Mouse (Mus musculus) stomach, embryonic 14.5 days (tissue): Measurements from ENCODE around the gene Gm6614. TPM values are rescaled to one million over a fixed set of nuclear protein-coding genes. Genes with fewer than 3 reads are reported as not detected.
"Not testable (repeated sequence)": the region's sequence is repeated elsewhere in the genome, so short reads cannot be mapped to it uniquely, and the experiment has no call there.

Experiments used
- ATAC-seq: fragments of 200-750 bp; cut with Nextera tagmentation; 2 replicates; pipeline ENCODE4 v1.8.0; 2017; ENCODE audit warnings: low read depth, moderate TSS enrichment; ENCODE audit not compliant: insufficient number of reproducible peaks, insufficient read depth, low FRiP score
- H3K27ac ChIP-seq: fragments of 300-500 bp; sonication (generic); 2 replicates; pipeline ENCODE4 v1.5.1; 2014; ENCODE audit warnings: mild to moderate bottlenecking, low read length, moderate library complexity, mixed read lengths
- H3K27me3 ChIP-seq: fragments of 300-500 bp; sonication (generic); 2 replicates; pipeline ENCODE4 v1.6.1; 2014; ENCODE audit warnings: low read length, control low read depth, mixed read lengths; ENCODE audit not compliant: control insufficient read depth, insufficient read depth
- H3K36me3 ChIP-seq: fragments of 300-500 bp; sonication (generic); 2 replicates; pipeline ENCODE4 v1.6.1; 2014; ENCODE audit warnings: mild to moderate bottlenecking, control low read depth, low read length, moderate library complexity, mixed read lengths; ENCODE audit not compliant: control insufficient read depth, insufficient read depth
- H3K4me1 ChIP-seq: fragments of 300-500 bp; sonication (generic); 2 replicates; pipeline ENCODE4 v1.6.1; 2014; ENCODE audit warnings: low read length, control low read depth, mixed read lengths; ENCODE audit not compliant: control insufficient read depth, insufficient read depth
- H3K4me2 ChIP-seq: fragments of 300-500 bp; sonication (generic); replicated peaks from 2 replicates; pipeline ENCODE4 v1.6.1; 2014; ENCODE audit warnings: low read depth, low read length, control low read depth
- H3K4me3 ChIP-seq: fragments of 300-500 bp; sonication (generic); 2 replicates; pipeline ENCODE4 v1.5.1; 2014; ENCODE audit warnings: low read depth, low read length, control low read depth
- H3K9ac ChIP-seq: fragments of 300-500 bp; sonication (generic); replicated peaks from 2 replicates; pipeline ENCODE4 v1.6.1; 2014; ENCODE audit warnings: low read depth, mild to moderate bottlenecking, control low read depth, low read length, moderate library complexity, mixed read lengths
- H3K9me3 ChIP-seq: fragments of 300-500 bp; sonication (generic); 2 replicates; pipeline ENCODE4 v1.6.1; 2016; ENCODE audit warnings: low read depth, low read length, control low read depth; ENCODE audit not compliant: control insufficient read depth
- WGBS: fragments of 180-500 bp; shearing (Covaris S2); extraction: QIAGEN DNeasy Blood & Tissue Kit; methylation state at CpG from one replicate; pipeline ENCODE4 v1.1.7; 2014; 5-methylcytosine and 5-hydroxymethylcytosine counted together
- polyA plus RNA-seq: library from polyadenylated mRNA; unstranded; fragments of >200 nt; fragmentation: Nextera tagmentation; extraction: Ambion mirVana; gene quantifications from 2 replicates; pipeline ENCODE4 v1.2.1, GENCODE M21; 2014

The Gm6614 gene
- not detected in 2 replicates for polyA plus RNA-seq

DNA sequence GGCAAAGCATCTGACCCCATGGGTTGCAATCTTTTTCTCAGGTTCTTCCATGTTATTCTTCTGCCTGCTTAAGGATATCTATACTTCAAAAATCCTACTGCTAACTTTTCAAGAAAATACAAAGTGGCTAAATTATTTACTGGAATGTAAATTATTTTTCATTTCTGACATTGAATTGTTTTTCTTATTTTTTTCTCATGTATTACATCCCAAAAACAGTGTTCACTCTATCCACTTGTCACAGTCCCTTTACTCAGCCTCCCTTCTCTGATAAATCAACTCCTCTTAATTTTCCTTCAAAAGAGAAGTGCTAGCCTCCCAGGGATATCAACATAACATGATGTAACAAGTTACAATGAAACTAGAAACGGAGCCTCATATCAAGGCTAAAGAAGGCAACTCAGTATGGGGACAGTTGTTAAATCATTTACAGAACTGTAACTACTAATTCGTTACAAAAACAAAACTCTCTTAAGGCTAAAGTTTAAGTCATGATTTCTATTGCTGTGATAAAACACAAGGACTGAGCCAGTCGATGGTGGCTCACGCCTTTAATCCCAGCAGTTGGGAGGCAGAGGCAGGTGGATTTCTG, at the start of gene Gm6614:
Gene Gm6614 (minus strand): TSS at position 51 of the 592 bp plus-strand sequence.
- Histone ChIP-seq H3K4me3 (no peak within 1 kb of the TSS), H3K27me3 (no peaks in the 10 kb centered on the region), H3K36me3 (no peaks in the 10 kb centered on the region), H3K9me3 (no peaks in the 10 kb centered on the region), H3K4me2 (no peak within 1 kb of the TSS), H3K9ac (no peak within 1 kb of the TSS), H3K4me1 (no peaks in the 10 kb centered on the region), H3K27ac (no peak within 1 kb of the TSS)
- no peak for ATAC-seq
- 86% methylated on average over 4 of the region's 4 CpGs for WGBS

DNA sequence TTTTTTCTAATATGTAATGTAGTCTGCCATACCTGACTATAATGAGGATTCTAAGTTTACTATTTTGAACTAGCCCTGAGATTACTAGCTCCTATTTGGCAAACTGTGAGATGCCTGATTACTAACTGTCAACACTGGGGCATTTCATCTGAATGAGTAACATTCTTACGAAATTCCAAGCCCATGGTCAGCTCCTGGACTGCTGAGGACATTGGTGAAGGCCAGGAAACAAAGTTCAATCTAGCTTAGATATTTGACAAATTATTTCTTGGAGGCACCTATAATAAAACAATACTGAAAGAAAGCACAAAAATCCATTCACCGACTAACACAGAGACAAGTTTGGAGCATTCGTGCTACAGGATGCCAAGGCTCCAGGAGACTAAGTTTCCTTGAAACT, 47.1 kb upstream of the Gm6614 start:
- H3K4me1 ChIP-seq, result not testable (repeated sequence)

DNA sequence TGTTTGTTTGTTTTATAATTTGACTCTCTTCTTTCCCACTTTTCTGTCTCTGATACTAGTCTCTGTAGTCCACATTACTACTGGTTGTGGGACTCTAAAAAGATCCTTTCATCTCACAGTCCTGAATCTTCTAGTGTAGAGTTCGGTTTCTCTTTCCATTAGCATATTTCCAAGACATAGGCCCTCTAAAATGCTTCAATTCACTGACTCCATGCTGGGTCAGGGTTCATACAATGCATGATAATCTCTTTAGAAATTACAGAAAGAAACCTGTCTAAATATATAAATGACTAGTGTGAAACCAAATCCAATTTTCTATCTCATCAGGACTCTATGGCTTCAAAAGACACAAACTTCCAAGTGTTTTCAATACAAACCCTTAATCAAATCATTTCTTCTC, 36.5 kb upstream of the Gm6614 start:
- no peak for ATAC-seq
- 91% methylated on average over 1 of the region's 1 CpGs for WGBS

More for the DNA sequence above, 47.1 kb upstream of the Gm6614 start:
- H3K27me3 ChIP-seq, H3K4me2 ChIP-seq, H3K27ac ChIP-seq, ATAC-seq, H3K9me3 ChIP-seq, H3K9ac ChIP-seq, H3K4me3 ChIP-seq, H3K36me3 ChIP-seq: not testable (repeated sequence)
- 83% methylated on average over 3 of the region's 3 CpGs for whole genome bisulfite sequencing

DNA sequence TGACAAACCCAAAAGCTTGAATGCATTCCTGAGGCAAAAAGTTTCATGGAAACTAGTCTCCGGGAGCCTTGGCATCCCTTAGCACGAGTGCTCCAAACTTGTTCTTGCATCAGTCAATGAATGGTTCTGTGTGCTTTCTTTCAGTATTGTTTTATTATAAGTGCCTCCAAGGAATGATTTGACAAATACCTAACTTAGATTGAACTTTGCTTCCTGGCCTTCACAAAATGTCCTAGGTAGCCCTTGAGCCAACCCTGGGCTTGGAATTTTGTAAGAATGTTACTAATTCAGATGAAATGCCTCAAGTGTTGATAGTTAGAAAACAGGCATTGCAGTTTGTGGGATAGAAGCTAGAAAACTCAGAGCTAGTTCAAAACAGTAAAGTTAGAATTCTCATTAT, 34.5 kb upstream of the Gm6614 start:
- H3K9me3 ChIP-seq, result no peaks in the 10 kb centered on the region; the same call in 1 of the 2 replicates
- WGBS, result 95% methylated on average over 2 of the region's 2 CpGs
- no peaks in the 10 kb centered on the region for H3K36me3 ChIP-seq
- no peak overlapping the region for H3K4me2 ChIP-seq
- H3K27ac ChIP-seq, result no peak overlapping the region
- H3K9ac ChIP-seq, result no peak overlapping the region
- H3K27me3 ChIP-seq, result no peaks in the 10 kb centered on the region
- H3K4me1 ChIP-seq, result no peaks in the 10 kb centered on the region
- ATAC-seq, result no peak
- H3K4me3 ChIP-seq, result no peak overlapping the region

More for the DNA sequence above, 36.5 kb upstream of the Gm6614 start:
- no peak overlapping the region for H3K4me2 ChIP-seq
- no peaks in the 10 kb centered on the region for H3K36me3 ChIP-seq
- H3K9me3 ChIP-seq, result no peaks in the 10 kb centered on the region
- no peaks in the 10 kb centered on the region for H3K4me1 ChIP-seq
- H3K27me3 ChIP-seq, result no peaks in the 10 kb centered on the region
- H3K9ac ChIP-seq, result no peak overlapping the region
- no peak overlapping the region for H3K27ac ChIP-seq
- no peak overlapping the region for H3K4me3 ChIP-seq

DNA sequence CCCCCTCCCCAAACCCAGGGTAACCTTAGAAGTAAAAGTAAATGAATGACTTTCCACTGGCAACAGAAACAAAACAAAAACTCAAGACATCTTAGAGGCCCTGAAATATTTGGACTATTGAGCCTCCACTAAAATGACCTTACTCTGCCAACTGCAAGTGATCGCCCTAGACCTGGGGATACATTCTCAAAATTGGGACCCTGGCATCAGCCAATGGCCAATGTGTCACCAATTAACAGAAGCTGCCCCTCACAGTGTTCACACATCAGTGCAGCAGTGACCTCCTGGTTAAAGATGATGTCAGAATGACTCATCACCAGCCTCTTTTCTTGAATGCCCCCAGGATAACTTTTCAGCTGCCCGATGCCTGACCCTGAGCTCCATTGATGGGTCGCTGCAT, 30.7 kb upstream of the Gm6614 start:
- no peaks in the 10 kb centered on the region; the same call in 1 of the 2 replicates for H3K9me3 ChIP-seq
- no peaks in the 10 kb centered on the region for H3K4me1 ChIP-seq
- no peak overlapping the region for H3K27ac ChIP-seq
- no peak for ATAC-seq
- no peaks in the 10 kb centered on the region for H3K36me3 ChIP-seq
- WGBS, result 94% methylated on average over 3 of the region's 3 CpGs
- no peak overlapping the region for H3K9ac ChIP-seq
- no peaks in the 10 kb centered on the region for H3K27me3 ChIP-seq
- no peak overlapping the region for H3K4me2 ChIP-seq
- H3K4me3 ChIP-seq, result no peak overlapping the region

DNA sequence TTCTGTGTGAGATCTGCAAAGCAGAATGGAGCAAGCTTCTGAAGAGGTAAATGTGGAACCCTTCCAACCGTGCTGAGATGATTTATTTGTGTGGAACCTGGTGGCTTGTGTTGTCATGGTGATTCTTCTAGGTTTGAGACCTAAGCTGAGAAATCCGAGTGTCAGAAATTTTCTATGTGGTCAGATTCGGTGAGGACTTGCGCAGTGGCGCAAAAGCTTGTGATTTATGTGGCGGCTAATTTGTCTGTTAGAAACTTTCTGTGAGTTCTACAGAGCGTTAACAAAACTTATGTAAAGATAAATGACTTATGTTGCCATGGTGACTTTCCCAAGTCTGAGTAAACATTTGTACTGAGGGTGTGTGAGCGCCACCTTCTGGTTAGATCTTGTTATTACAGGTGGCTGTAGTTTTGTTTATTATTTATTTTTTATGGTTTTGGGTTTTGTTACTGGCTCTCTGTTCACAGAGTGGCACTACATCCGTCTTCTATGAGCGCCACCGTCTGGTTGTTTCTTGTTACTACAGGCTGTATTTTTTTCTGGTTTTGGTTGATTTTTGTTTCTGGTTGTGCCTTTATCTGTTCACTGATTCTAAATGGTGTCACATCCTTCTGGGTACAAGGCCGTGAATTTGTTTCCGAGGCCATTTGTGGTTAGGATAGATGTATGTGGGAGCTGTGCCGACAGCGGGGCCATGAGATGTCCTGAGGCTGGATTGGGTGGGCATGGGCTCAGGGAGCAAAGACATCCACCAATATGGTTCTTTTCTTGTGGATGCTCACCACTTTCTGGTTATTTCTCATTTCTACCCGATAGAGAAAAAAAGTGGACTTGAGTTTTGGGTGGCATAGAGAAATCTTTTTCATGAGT, 29.3 kb upstream of the Gm6614 start:
- 0 out of 2 replicates have a peak overlapping the region, but pooled peaks have one; percentile 5 for H3K4me2 ChIP-seq
- no peaks in the 10 kb centered on the region for H3K4me1 ChIP-seq
- no peaks in the 10 kb centered on the region for H3K36me3 ChIP-seq
- 36% methylated on average over 16 of the region's 16 CpGs for WGBS
- H3K27ac ChIP-seq, result no peak overlapping the region
- ATAC-seq, result peak; percentile 73; the same call in 1 of the 2 replicates
- no peaks in the 10 kb centered on the region for H3K27me3 ChIP-seq
- H3K9ac ChIP-seq, result no peak overlapping the region
- H3K4me3 ChIP-seq, result no peak overlapping the region
- H3K9me3 ChIP-seq, result no peaks in the 10 kb centered on the region; the same call in 1 of the 2 replicates

DNA sequence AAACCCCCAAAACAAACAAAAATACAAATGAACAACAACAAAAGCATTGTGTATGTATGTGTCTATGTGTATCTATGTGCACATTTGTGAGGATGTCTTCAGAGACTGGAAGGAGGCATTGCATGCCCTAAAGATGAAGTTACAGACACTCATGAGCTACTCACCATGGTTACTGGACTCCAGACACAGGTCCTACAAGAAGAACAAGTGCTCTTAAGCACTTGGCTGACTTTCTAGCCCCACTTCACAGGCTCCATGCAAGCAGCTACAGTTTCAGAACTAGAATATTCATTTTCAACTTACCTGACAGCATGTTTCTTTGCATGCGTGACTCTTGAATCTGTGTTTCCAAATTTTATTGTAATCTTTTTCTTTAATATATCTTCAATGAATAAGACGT, 24.6 kb upstream of the Gm6614 start:
- no peak overlapping the region for H3K9ac ChIP-seq
- H3K27ac ChIP-seq, result no peak overlapping the region
- WGBS, result 79% methylated on average over 2 of the region's 2 CpGs
- no peak overlapping the region for H3K4me2 ChIP-seq
- no peak overlapping the region for H3K4me3 ChIP-seq
- H3K36me3 ChIP-seq, result no peaks in the 10 kb centered on the region
- H3K27me3 ChIP-seq, result no peaks in the 10 kb centered on the region
- no peak for ATAC-seq
- no peaks in the 10 kb centered on the region for H3K4me1 ChIP-seq
- no peaks in the 10 kb centered on the region; the same call in 1 of the 2 replicates for H3K9me3 ChIP-seq

DNA sequence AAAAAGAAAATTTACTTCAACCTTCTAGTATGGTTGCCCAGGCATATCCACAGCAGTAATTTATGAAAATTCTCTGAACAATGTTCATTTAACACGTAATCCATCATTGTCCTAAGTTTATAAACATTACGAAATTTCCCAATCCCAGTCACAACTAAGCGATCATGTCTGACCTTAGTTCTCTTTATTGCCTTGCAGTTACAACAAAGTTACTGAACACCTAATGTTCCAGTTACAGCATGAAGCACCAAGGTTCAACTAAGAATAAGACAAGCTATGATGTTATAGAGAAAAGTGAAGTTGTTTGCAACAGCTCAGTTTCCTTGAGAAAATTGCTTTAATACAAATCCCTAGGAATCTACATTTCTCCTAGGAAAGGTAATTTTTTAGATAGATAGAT, 10.5 kb upstream of the Gm6614 start:
- Histone ChIP-seq H3K4me2 (no peak overlapping the region), H3K9ac (no peak overlapping the region), H3K4me3 (no peak overlapping the region), H3K4me1 (no peaks in the 10 kb centered on the region), H3K36me3 (no peaks in the 10 kb centered on the region), H3K27ac (no peak overlapping the region), H3K27me3 (no peaks in the 10 kb centered on the region), H3K9me3 (no peaks in the 10 kb centered on the region)
- no peak for ATAC-seq
- 64% methylated on average over 3 of the region's 3 CpGs for whole genome bisulfite sequencing
